Mouse (Mus musculus): ENCODE measurements around the gene Nox1.
"Not testable (repeated sequence)": the region's sequence is repeated elsewhere in the genome, so short reads cannot be mapped to it uniquely, and the experiment has no call there.

The Nox1 gene

GRCm38 (mm10) chrX:134221856-134222255 lies at the start of gene Nox1:
Nox1 (minus strand) TSS chrX:134221956.
- DNase-seq (ENCODE audit: low spot score in 2 of 2): no peak

GRCm38 (mm10) chrX:134262129-134262528 lies 40.4 kb upstream of the Nox1 start:
- no peak for DNase-seq (ENCODE audit: low spot score in 2 of 2)

GRCm38 (mm10) chrX:134261191-134261590 lies 39.4 kb upstream of the Nox1 start:
- no peak for DNase-seq (ENCODE audit: low spot score in 2 of 2)

GRCm38 (mm10) chrX:134248202-134248601 lies 26.4 kb upstream of the Nox1 start:
- no peak for DNase-seq (ENCODE audit: low spot score in 2 of 2)

- no peak for DNase-seq (ENCODE audit: low spot score in 2 of 2)
Observed at GRCm38 (mm10) chrX:134245946-134246345, 24.2 kb upstream of the Nox1 start.

- DNase-seq (ENCODE audit: low spot score in 2 of 2): no peak
Observed at GRCm38 (mm10) chrX:134238266-134238665, 16.5 kb upstream of the Nox1 start.

- no peak for DNase-seq (ENCODE audit: low spot score in 2 of 2)
Observed at GRCm38 (mm10) chrX:134233048-134233447, 11.3 kb upstream of the Nox1 start.

- no peak for DNase-seq (ENCODE audit: low spot score in 2 of 2)
Observed at GRCm38 (mm10) chrX:134220618-134221017, 1.1 kb downstream of the Nox1 start.

GRCm38 (mm10) chrX:134218161-134218560 lies 3.6 kb downstream of the Nox1 start:
- no peak for DNase-seq (ENCODE audit: low spot score in 2 of 2)

GRCm38 (mm10) chrX:134211151-134211642 lies 10.6 kb downstream of the Nox1 start:
- no peak for DNase-seq (ENCODE audit: low spot score in 2 of 2)

GRCm38 (mm10) chrX:134208491-134208890 lies 13.3 kb downstream of the Nox1 start:
- DNase-seq (ENCODE audit: low spot score in 2 of 2): no peak

- not testable (repeated sequence) for DNase-seq (ENCODE audit: low spot score in 2 of 2)
Observed at GRCm38 (mm10) chrX:134187201-134187600, 34.6 kb downstream of the Nox1 start, which contains the start of gene Arl13a. Arl13a (plus strand) TSS chrX:134187501.

- DNase-seq (ENCODE audit: low spot score in 2 of 2): no peak
Observed at GRCm38 (mm10) chrX:134174699-134175098, 47.1 kb downstream of the Nox1 start.

- DNase-seq (ENCODE audit: low spot score in 2 of 2): no peak
Observed at GRCm38 (mm10) chrX:134170584-134170983, 51.2 kb downstream of the Nox1 start.

- peak in 1 of 2 experiments; percentile 29 for DNase-seq (ENCODE audit: low spot score in 2 of 2)
Observed at GRCm38 (mm10) chrX:134163484-134163883, 58.3 kb downstream of the Nox1 start.

- no peak for DNase-seq (ENCODE audit: low spot score in 2 of 2)
Observed at GRCm38 (mm10) chrX:134162826-134163225, 58.9 kb downstream of the Nox1 start.

- peak in 1 of 2 experiments; percentile 2 for DNase-seq (ENCODE audit: low spot score in 2 of 2)
Observed at GRCm38 (mm10) chrX:134162043-134162720, 59.6 kb downstream of the Nox1 start, which contains the start of gene Xkrx. Xkrx (minus strand) TSS chrX:134162076.

GRCm38 (mm10) chrX:134160442-134160841 lies 61.3 kb downstream of the Nox1 start:
- no peak for DNase-seq (ENCODE audit: low spot score in 2 of 2)

- no peak for DNase-seq (ENCODE audit: low spot score in 2 of 2)
Observed at GRCm38 (mm10) chrX:134158151-134158550, 63.6 kb downstream of the Nox1 start.

- DNase-seq (ENCODE audit: low spot score in 2 of 2): no peak
Observed at GRCm38 (mm10) chrX:134141986-134142385, 79.8 kb downstream of the Nox1 start.

- DNase-seq (ENCODE audit: low spot score in 2 of 2): no peak
Observed at GRCm38 (mm10) chrX:134141551-134141950, 80.2 kb downstream of the Nox1 start.

GRCm38 (mm10) chrX:134140024-134140423 lies 81.7 kb downstream of the Nox1 start:
- DNase-seq (ENCODE audit: low spot score in 2 of 2): no peak

GRCm38 (mm10) chrX:134133821-134134220 lies 87.9 kb downstream of the Nox1 start:
- DNase-seq (ENCODE audit: low spot score in 2 of 2): no peak

GRCm38 (mm10) chrX:134132295-134132694 lies 89.5 kb downstream of the Nox1 start:
- no peak for DNase-seq (ENCODE audit: low spot score in 2 of 2)

Data from natural killer cell, adult 2 months (primary cell).